Mouse (Mus musculus): ENCODE results near the gene Wfdc3. TPM values are rescaled to one million over a fixed set of nuclear protein-coding genes. Genes with fewer than 3 reads are reported as not detected.
"Not testable (repeated sequence)": the region's sequence is repeated elsewhere in the genome, so short reads cannot be mapped to it uniquely, and the experiment has no call there.

The Wfdc3 gene
- polyA plus RNA-seq, 1 experiment, result 3.3 TPM

DNA sequence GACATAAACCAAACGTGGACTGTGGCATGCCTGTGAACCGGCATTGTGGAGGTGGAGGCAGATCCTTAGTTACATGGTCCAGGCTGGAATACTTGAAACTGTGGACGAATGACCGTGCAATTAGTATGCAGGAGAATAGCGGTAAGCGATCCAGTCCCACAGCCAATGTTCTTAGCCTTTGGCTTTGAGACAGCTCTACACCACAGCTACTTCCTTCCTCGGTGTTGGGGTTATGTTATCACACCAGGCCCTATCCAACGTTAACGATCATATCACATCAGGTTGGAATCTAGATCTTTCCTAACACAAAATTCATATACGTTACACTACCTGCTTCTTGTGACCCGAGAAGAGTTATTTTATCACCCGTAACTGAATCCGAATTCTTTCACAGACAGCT lies 744 bp downstream of the Wfdc3 start:
- no peak for DNase-seq (ENCODE audit: extremely low spot score in 1 of 2, low spot score in 1 of 2)

- DNase-seq (ENCODE audit: extremely low spot score in 1 of 2, low spot score in 1 of 2), result peak in 1 of 2 experiments; percentile 20
Measured at GRCm38 (mm10) chr2:164739876-164740275, 5.9 kb downstream of the Wfdc3 start.

- no peak for DNase-seq (ENCODE audit: extremely low spot score in 1 of 2, low spot score in 1 of 2)
Measured at GRCm38 (mm10) chr2:164737377-164738090, 8.2 kb downstream of the Wfdc3 start.

DNA sequence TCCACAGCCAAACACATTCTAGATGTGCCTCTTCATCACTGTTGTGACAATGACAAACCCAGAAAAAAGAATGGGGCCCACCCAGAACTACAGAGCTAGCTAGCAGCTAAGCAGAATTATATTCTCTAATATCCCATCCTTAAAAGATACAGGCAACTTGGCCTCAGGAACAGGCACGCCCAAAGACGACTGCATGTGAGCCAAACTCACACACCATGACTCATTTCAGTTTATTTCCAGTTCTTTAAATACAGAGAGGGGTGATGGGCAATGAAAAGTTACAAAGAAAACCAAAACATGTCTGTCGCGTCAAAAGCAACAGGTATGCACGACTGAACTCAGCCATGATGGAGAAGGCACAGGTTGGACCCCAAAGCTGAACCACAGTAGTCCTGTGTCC lies 10.3 kb downstream of the Wfdc3 start:
- DNase-seq (ENCODE audit: extremely low spot score in 1 of 2, low spot score in 1 of 2), result no peak

DNA sequence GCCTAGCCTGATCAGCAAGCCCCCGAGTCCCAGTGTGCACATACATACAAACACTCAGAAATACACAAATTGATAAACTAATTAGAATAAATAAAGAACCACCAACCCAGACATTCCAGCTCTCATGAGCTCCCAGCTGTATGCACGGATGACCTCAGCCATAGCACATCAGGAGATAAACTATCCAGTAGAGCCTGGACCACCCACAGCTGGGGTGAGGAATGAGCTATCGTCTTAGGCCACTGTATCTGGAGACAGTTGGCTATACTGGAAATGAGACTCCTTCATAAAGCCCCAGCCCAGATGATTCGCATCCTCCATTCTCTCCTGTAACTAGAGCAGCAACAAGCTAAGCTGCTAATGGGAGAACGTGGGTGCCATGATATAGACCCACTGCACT lies 10.9 kb downstream of the Wfdc3 start:
- no peak for DNase-seq (ENCODE audit: extremely low spot score in 1 of 2, low spot score in 1 of 2)

- DNase-seq (ENCODE audit: extremely low spot score in 1 of 2, low spot score in 1 of 2), result no peak
Measured at GRCm38 (mm10) chr2:164733259-164733658, 12.5 kb downstream of the Wfdc3 start.

DNA sequence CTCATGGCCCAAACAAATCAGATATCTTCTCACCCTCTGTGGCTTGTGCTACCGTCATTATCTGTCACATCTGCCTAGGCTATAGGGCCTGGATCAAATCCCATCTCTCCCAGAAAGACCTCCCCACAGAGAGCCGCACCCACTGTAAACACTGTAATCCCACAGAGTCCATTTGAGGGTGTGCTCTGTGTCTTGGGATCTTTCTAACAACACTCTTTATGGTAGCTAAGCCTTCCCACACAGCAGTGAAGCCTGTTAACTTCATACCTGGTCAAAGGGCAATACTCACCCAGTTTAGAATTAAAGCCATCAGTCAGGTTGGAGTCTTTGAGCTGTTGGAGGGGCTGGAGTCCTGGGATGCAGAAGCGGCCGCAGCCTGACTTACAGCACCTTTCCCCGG lies 14.0 kb downstream of the Wfdc3 start:
- DNase-seq (ENCODE audit: extremely low spot score in 1 of 2, low spot score in 1 of 2), result no peak

- DNase-seq (ENCODE audit: extremely low spot score in 1 of 2, low spot score in 1 of 2), result peak in 1 of 2 experiments; percentile 81
Measured at GRCm38 (mm10) chr2:164725895-164726619, 19.7 kb downstream of the Wfdc3 start.

DNA sequence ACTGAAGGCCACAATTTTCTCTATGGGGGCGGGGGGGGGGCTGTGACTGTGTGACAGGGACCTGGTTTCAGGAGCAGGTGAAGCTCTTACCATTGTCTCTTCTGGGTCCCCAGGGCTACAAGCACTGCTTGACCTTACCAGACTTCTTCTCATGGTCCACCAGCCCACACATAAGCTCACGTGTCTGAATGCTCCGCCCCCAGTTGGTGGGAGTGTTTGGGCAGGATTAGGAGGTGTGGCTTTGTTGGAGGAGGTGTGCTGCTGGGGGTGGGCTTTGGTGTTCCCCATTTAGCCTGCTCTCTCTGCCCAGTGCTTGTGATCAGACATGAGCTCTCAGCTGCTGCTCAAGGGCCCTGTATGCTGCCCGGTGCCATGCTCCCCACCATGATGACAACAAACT lies 22.5 kb downstream of the Wfdc3 start:
- no peak for DNase-seq (ENCODE audit: extremely low spot score in 1 of 2, low spot score in 1 of 2)

- DNase-seq (ENCODE audit: extremely low spot score in 1 of 2, low spot score in 1 of 2), result not testable (repeated sequence)
Measured at GRCm38 (mm10) chr2:164716194-164716786, 29.4 kb downstream of the Wfdc3 start.

- DNase-seq (ENCODE audit: extremely low spot score in 1 of 2, low spot score in 1 of 2), result no peak
Measured at GRCm38 (mm10) chr2:164715005-164715404, 30.7 kb downstream of the Wfdc3 start, which contains the start of gene Spint5. TSS of gene Spint5 (plus strand) at chr2:164715305.

DNA sequence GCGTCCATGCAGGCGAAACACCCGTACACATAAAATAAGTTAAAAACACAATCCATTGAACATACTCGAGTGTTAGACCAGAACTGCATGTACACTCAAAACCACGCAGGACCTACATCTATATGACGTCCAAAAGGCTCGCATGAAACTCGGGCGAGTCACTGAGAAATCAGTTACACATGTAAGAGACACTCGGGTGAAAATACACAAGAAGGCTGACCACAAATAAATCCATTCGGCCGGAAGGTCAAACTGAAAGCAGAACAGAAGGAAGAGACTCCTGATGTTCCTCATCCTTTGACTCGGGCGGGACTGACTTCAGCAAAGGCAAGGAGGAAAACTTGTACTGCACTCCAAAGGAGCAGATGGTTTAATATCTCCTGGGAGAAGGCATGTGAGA lies 39.7 kb downstream of the Wfdc3 start:
- no peak for DNase-seq (ENCODE audit: extremely low spot score in 1 of 2, low spot score in 1 of 2)

GRCm38 (mm10) chr2:164705328-164705727 lies 40.4 kb downstream of the Wfdc3 start:
- no peak for DNase-seq (ENCODE audit: extremely low spot score in 1 of 2, low spot score in 1 of 2)

DNA sequence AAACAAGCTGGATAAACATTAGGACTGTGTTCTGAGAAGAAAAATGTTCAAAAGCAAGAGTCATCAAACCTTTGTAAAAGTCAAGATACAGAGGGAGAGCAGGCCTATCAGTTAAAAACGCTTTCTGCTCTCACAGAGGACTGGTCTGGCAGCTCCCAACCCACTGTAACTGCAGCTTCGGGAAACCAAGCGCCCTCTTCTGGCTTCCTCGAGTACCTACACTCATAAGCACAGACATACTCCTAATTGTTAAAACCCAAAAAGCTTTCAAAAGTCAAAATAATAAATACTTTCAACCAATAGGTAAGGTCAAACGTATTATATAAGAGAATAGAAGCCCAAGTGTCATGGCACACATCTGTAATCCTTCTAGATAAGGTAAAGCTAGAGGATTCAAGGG lies 41.5 kb downstream of the Wfdc3 start:
- DNase-seq (ENCODE audit: extremely low spot score in 1 of 2, low spot score in 1 of 2), result no peak

DNA sequence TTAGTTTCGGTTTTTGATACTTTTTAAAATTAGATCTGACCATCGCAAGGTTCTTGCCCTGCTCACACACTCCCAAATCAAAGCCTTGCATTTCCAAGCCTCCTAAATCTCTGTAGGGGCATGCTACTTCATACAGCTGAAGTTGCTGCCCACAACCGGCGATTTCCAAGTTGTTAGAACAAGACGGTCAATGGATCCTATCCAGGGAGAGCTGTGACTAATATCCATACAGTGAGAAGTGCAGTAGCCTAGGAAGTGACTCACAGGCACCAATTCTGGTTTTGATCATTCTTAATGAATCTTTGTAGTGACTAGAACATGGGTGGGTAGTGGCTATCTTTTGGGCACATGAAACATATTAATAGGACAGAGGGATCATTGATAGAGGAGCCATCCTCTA lies 44.0 kb downstream of the Wfdc3 start:
- DNase-seq (ENCODE audit: extremely low spot score in 1 of 2, low spot score in 1 of 2), result no peak

- no peak for DNase-seq (ENCODE audit: extremely low spot score in 1 of 2, low spot score in 1 of 2)
Measured at GRCm38 (mm10) chr2:164700959-164701358, 44.8 kb downstream of the Wfdc3 start.

- no peak for DNase-seq (ENCODE audit: extremely low spot score in 1 of 2, low spot score in 1 of 2)
Measured at GRCm38 (mm10) chr2:164698201-164698600, 47.5 kb downstream of the Wfdc3 start, which contains the start of gene Spint4. TSS of gene Spint4 (plus strand) at chr2:164698501.

DNA sequence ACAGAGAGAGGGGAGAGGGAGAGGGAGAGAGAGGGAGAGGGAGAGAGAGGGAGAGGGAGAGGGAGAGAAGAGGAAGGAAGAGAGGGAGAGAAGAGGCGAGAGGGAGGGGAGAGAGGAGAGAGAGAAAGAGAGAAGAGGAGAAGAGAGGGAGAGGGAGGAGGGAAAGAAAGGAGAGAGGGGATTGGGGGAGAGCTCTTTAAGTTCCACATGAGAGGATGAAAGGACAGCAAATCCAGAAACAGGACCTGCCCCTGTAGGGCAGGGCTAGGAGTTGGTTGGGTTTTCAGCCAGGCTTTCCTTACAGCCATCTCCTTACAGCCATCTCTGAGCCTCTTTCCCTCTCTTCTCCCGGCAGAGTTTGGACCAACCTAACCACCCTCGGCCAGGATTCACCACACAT lies 60.9 kb downstream of the Wfdc3 start, which contains the start of gene Wfdc13:
Wfdc13 (plus strand) TSS at position 301 of the 400 bp plus-strand sequence.
- DNase-seq (ENCODE audit: extremely low spot score in 1 of 2, low spot score in 1 of 2), result no peak
